Mouse (Mus musculus) megakaryocyte, embryonic 14.5 days (primary cell): ENCODE measurements around the gene Gpr156. TPM values are rescaled to one million over a fixed set of nuclear protein-coding genes. Genes with fewer than 3 reads are reported as not detected.

Experiments used
- H3K27me3 ChIP-seq: replicated peaks from 2 replicates; pipeline ENCODE3; 2012; ENCODE audit warnings: inconsistent platforms
- H3K36me3 ChIP-seq: replicated peaks from 2 replicates; pipeline ENCODE3; 2012; ENCODE audit warnings: low read length, inconsistent platforms, mixed read lengths
- H3K4me1 ChIP-seq: 2 replicates; pipeline ENCODE4 v1.6.1; 2012; ENCODE audit warnings: inconsistent platforms
- H3K4me3 ChIP-seq: replicated peaks from 2 replicates; pipeline ENCODE3; 2012; ENCODE audit warnings: moderate library complexity, mild to moderate bottlenecking, inconsistent platforms
- H3K9me3 ChIP-seq: 2 replicates; pipeline ENCODE4 v1.6.1; 2012; ENCODE audit warnings: inconsistent platforms
- FLI1 ChIP-seq: IDR thresholded peaks from 2 replicates; pipeline ENCODE4 v1.6.1; 2012; ENCODE audit warnings: low read length, inconsistent platforms, mixed read lengths
- GATA1 ChIP-seq: IDR thresholded peaks from 3 replicates; pipeline ENCODE4 v1.6.1; 2012; ENCODE audit warnings: mixed read lengths, low read length, inconsistent platforms, borderline replicate concordance
- polyA plus RNA-seq: library from polyadenylated mRNA; stranded (reverse); fragments of >175 nt; gene quantifications from 2 replicates; pipeline ENCODE4 v1.2.3, GENCODE M21; 2012; ENCODE audit warnings: low replicate concordance; ENCODE audit not compliant: insufficient read depth

The Gpr156 gene
- polyA plus RNA-seq, 1 experiment = not detected

DNA sequence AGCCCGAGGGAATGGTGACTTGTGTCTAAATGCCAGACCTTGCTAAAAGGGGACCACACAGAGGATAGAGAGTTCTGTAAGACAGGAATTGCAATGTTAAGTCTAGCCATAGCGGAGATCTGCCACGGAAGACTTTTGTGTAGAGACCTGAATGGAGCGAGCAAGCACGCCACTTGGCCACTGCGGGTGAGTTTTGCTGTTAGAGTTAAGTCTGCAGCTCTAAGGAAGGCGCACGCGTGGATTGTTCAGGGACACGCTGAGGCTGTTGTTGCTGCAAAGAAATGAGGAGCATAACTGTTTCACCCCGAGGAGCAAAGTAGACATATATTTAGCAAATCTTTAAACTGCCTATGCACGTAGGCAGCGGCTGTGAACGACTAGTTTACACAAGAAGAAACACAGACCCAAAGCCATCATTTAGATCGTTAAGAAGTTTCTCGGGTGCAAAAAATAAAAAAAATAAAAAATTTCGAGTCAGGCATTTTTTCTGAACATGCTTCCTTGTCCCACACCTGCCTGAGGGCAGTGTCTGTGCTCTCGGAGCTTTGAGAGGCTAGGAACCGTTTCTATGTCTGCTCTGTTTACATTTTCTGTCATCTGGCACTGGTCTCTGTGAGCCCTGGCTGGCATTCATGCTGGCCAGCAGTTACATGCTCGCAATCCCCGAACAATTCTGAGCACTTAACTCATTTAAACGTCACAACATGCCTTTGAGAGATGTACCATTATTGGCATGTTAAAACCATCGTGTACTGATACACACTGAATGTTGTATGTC lies 131.7 kb downstream of the Gpr156 start:
- no peaks in the 10 kb centered on the region for H3K4me1 ChIP-seq
- H3K36me3 ChIP-seq = no peaks in the 10 kb centered on the region
- no peaks in the 10 kb centered on the region for H3K9me3 ChIP-seq
- H3K4me3 ChIP-seq = no peak overlapping the region
- TF ChIP-seq FLI1 = no peak
- TF ChIP-seq GATA1 = no peak
- H3K27me3 ChIP-seq = peaks cover 5% of the 10 kb centered on the region

Other genes with a start within 250 kb of the Gpr156 start
- gene Fstl1, start 139.6 kb upstream of the Gpr156 start, polyA plus RNA-seq = not detected in 2 replicates
- not detected in 2 replicates for gene Gm36028, start 55.4 kb upstream of the Gpr156 start, polyA plus RNA-seq
- gene Lrrc58, start 48.1 kb upstream of the Gpr156 start, polyA plus RNA-seq = 1.2 and 2.3 TPM in 2 replicates
- 5.8 and 14.0 TPM in 2 replicates for gene Gsk3b, start 172.5 kb downstream of the Gpr156 start, polyA plus RNA-seq